Mouse (Mus musculus) hindbrain, embryonic 11.5 days (tissue): ENCODE measurements around the gene Mc3r. TPM values are rescaled to one million over a fixed set of nuclear protein-coding genes. Genes with fewer than 3 reads are reported as not detected.

Experiments used
- ATAC-seq: fragments of 200-750 bp; cut with Nextera tagmentation; 2 replicates; pipeline ENCODE4 v1.8.0; 2017; ENCODE audit warnings: mild to moderate bottlenecking, moderate TSS enrichment, moderate library complexity; ENCODE audit not compliant: low FRiP score
- DNase-seq: peaks from one replicate; pipeline ENCODE4 v3.0.0-alpha.2; 2015; ENCODE audit warnings: low spot score
- H3K27ac ChIP-seq: fragments of 300-500 bp; sonication (generic); 2 replicates; pipeline ENCODE4 v1.5.1; 2014; ENCODE audit warnings: mild to moderate bottlenecking, low read depth, low read length
- H3K27me3 ChIP-seq: fragments of 300-500 bp; sonication (generic); 2 replicates; pipeline ENCODE4 v1.6.1; 2014; ENCODE audit warnings: mild to moderate bottlenecking, low read length, moderate library complexity, mixed read lengths; ENCODE audit not compliant: control insufficient read depth, insufficient read depth
- H3K36me3 ChIP-seq: fragments of 300-500 bp; sonication (generic); 2 replicates; pipeline ENCODE4 v1.6.1; 2014; ENCODE audit warnings: mild to moderate bottlenecking, low read length, moderate library complexity, mixed read lengths; ENCODE audit not compliant: control insufficient read depth, insufficient read depth
- H3K4me1 ChIP-seq: fragments of 300-500 bp; sonication (generic); replicated peaks from 2 replicates; pipeline ENCODE4 v1.6.1; 2014; ENCODE audit warnings: low read length, mixed read lengths; ENCODE audit not compliant: control insufficient read depth, insufficient read depth
- H3K4me2 ChIP-seq: fragments of 300-500 bp; sonication (generic); replicated peaks from 2 replicates; pipeline ENCODE4 v1.6.1; 2014; ENCODE audit warnings: mild to moderate bottlenecking, low read depth, low read length
- H3K4me3 ChIP-seq: fragments of 300-500 bp; sonication (generic); 2 replicates; pipeline ENCODE4 v1.5.1; 2014; ENCODE audit warnings: low read depth, low read length
- H3K9ac ChIP-seq: fragments of 300-500 bp; sonication (generic); 2 replicates; pipeline ENCODE4 v1.6.1; 2014; ENCODE audit warnings: low read depth, low read length
- H3K9me3 ChIP-seq: fragments of 300-500 bp; sonication (generic); 2 replicates; pipeline ENCODE4 v1.6.1; 2016; ENCODE audit warnings: low read length; ENCODE audit not compliant: control insufficient read depth
- WGBS: fragments of 180-500 bp; shearing (Covaris S2); extraction: QIAGEN DNeasy Blood & Tissue Kit; methylation state at CpG from one replicate; pipeline ENCODE4 v1.1.7; 2014; 5-methylcytosine and 5-hydroxymethylcytosine counted together
- polyA plus RNA-seq: library from polyadenylated mRNA; unstranded; fragments of >200 nt; fragmentation: Nextera tagmentation; extraction: Ambion mirVana; gene quantifications from 2 replicates; pipeline ENCODE4 v1.2.1, GENCODE M21; 2014

The Mc3r gene
- polyA plus RNA-seq, 1 experiment from 2014 or later, result not detected

GRCm38 (mm10) chr2:172299126-172299921 lies 51.0 kb downstream of the Mc3r start:
- Histone ChIP-seq H3K27me3 (no peaks in the 10 kb centered on the region), H3K36me3 (no peaks in the 10 kb centered on the region), H3K27ac (0 out of 2 replicates have a peak overlapping the region, but pooled peaks have one; percentile 2), H3K9me3 (no peaks in the 10 kb centered on the region), H3K4me1 (0 out of 2 replicates have a peak, but pooled peaks cover 3% of the 10 kb centered on the region), H3K9ac (no peak overlapping the region), H3K4me3 (no peak overlapping the region), H3K4me2 (no peak overlapping the region)
- 11% methylated on average over 14 of the region's 14 CpGs for WGBS
- peak; percentile 79 for ATAC-seq
- peak; percentile 45 for DNase-seq

Other genes with a start within 250 kb of the Mc3r start
- gene Cbln4, start 205.0 kb upstream of the Mc3r start, polyA plus RNA-seq, result 3.8 and 4.1 TPM in 2 replicates
- gene Fam210b, start 97.1 kb downstream of the Mc3r start, polyA plus RNA-seq, result 27.6 TPM in 2 replicates
- 142 and 144 TPM in 2 replicates for gene Aurka, start 122.0 kb downstream of the Mc3r start, polyA plus RNA-seq
- gene Cstf1, start 122.2 kb downstream of the Mc3r start, polyA plus RNA-seq, result 44.7 and 44.9 TPM in 2 replicates
- 0.12 and 0.40 TPM in 2 replicates for gene Cass4, start 145.3 kb downstream of the Mc3r start, polyA plus RNA-seq
- 95.5 and 102 TPM in 2 replicates for gene Rtf2, start 192.1 kb downstream of the Mc3r start, polyA plus RNA-seq
- gene Gcnt7, start 210.1 kb downstream of the Mc3r start, polyA plus RNA-seq, result 0.56 and 0.97 TPM in 2 replicates
- gene Fam209, start 224.0 kb downstream of the Mc3r start, polyA plus RNA-seq, result 0.31 TPM in 1 of 2 replicates, not detected in the other